Mouse (Mus musculus): ENCODE data around the gene Gnl3l.

GRCm38 (mm10) chrX:150975424-150975823 lies 41.7 kb downstream of the Gnl3l start:
- no peak for TF ChIP-seq POLR2A (IDR thresholded peaks at IDR 0.05; ENCODE audit: control insufficient read depth, extremely low read depth, insufficient read depth, low read length, poor library complexity)
- no peak for TF ChIP-seq CTCF (IDR thresholded peaks at IDR 0.05; ENCODE audit: borderline replicate concordance, control insufficient read depth, extremely low read depth, insufficient read depth, low read length, poor library complexity)

All from thymus, adult 2 months (tissue).